Mouse (Mus musculus): ENCODE measurements around the gene Slc6a20b. TPM values are rescaled to one million over a fixed set of nuclear protein-coding genes. Genes with fewer than 3 reads are reported as not detected.
"Not testable (repeated sequence)": the region's sequence is repeated elsewhere in the genome, so short reads cannot be mapped to it uniquely, and the experiment has no call there.

Gene Slc6a20b
- 0.17 and 0.29 TPM in 2 replicates for polyA plus RNA-seq (2015; fragmentation: Nextera tagmentation; extraction: Ambion mirVana)

GRCm38 (mm10) chr9:123632281-123632680 lies at the start of gene Slc6a20b:
Gene Slc6a20b (minus strand): TSS chr9:123632565.
- no peaks in the 10 kb centered on the region for H3K9me3 ChIP-seq (replicated peaks)
- H3K36me3 ChIP-seq = no peaks in the 10 kb centered on the region
- no peaks in the 10 kb centered on the region for H3K4me1 ChIP-seq
- H3K4me2 ChIP-seq (replicated peaks) = no peak within 1 kb of the TSS
- H3K4me3 ChIP-seq (replicated peaks) = no peak within 1 kb of the TSS
- H3K9ac ChIP-seq = no peak within 1 kb of the TSS
- ATAC-seq (ENCODE audit: insufficient number of reproducible peaks, low FRiP score, low TSS enrichment, low read depth) = no peak
- 77% methylated on average over 6 of the region's 6 CpGs for WGBS
- no peak within 1 kb of the TSS for H3K27ac ChIP-seq (replicated peaks)
- H3K27me3 ChIP-seq = no peaks in the 10 kb centered on the region

- Histone ChIP-seq H3K27ac (replicated peaks) (no peak overlapping the region), H3K9me3 (replicated peaks) (no peaks in the 10 kb centered on the region), H3K4me3 (replicated peaks) (peak overlapping the region; percentile 43; the same call in 1 of the 2 replicates), H3K4me1 (peaks cover 11% of the 10 kb centered on the region), H3K4me2 (replicated peaks) (peak overlapping the region; percentile 83), H3K9ac (no peak overlapping the region), H3K36me3 (no peaks in the 10 kb centered on the region), H3K27me3 (peaks cover 64% of the 10 kb centered on the region)
- no peak for ATAC-seq (ENCODE audit: insufficient number of reproducible peaks, low FRiP score, low TSS enrichment, low read depth)
- WGBS = 14% methylated on average over 2 of the region's 2 CpGs
These were observed 46.8 kb upstream of the Slc6a20b start for GRCm38 (mm10) chr9:123679198-123679597.

- Histone ChIP-seq H3K9ac (no peak within 1 kb of the TSS), H3K27ac (replicated peaks) (no peak within 1 kb of the TSS), H3K27me3 (peaks cover 64% of the 10 kb centered on the region), H3K4me1 (peaks cover 11% of the 10 kb centered on the region), H3K9me3 (replicated peaks) (no peaks in the 10 kb centered on the region), H3K36me3 (no peaks in the 10 kb centered on the region), H3K4me3 (replicated peaks) (peak within 1 kb of the TSS; percentile 43), H3K4me2 (replicated peaks) (peak within 1 kb of the TSS; percentile 83)
- no peak; the same call in 1 of the 2 replicates for ATAC-seq (ENCODE audit: insufficient number of reproducible peaks, low FRiP score, low TSS enrichment, low read depth)
- under 1% methylated on average over 73 of the region's 73 CpGs for WGBS
These were observed 46.2 kb upstream of the Slc6a20b start, which contains the start of the genes Ccr9 and Slc6a20a for GRCm38 (mm10) chr9:123678327-123679105. Gene Ccr9 (plus strand): TSS chr9:123678439. Gene Slc6a20a (minus strand): TSS chr9:123678885.

DNA sequence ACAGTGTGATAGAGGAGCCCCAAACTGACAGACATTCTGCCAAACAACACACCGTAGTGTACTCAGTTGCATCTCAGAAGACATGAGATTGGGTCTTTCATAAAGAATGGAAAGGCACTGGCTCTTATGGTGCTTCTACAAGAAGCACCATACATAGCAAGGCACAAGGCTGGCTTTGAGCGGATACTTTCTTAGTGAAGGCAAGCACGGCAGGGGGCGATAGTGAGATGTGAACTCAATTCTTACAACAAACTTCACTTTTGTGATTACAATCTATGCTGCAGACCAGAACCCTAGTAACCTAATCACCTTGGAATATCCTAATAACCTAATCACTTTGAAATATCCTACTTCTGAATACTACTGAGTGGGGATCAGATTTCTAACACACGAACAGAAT lies 33.3 kb upstream of the Slc6a20b start:
- Histone ChIP-seq H3K9ac (no peak overlapping the region), H3K4me2 (replicated peaks) (no peak overlapping the region), H3K9me3 (replicated peaks) (no peaks in the 10 kb centered on the region), H3K36me3 (no peaks in the 10 kb centered on the region), H3K4me1 (no peaks in the 10 kb centered on the region), H3K27ac (replicated peaks) (no peak overlapping the region), H3K4me3 (replicated peaks) (no peak overlapping the region), H3K27me3 (no peaks in the 10 kb centered on the region)
- 46% methylated on average over 5 of the region's 5 CpGs for WGBS
- ATAC-seq (ENCODE audit: insufficient number of reproducible peaks, low FRiP score, low TSS enrichment, low read depth) = no peak

DNA sequence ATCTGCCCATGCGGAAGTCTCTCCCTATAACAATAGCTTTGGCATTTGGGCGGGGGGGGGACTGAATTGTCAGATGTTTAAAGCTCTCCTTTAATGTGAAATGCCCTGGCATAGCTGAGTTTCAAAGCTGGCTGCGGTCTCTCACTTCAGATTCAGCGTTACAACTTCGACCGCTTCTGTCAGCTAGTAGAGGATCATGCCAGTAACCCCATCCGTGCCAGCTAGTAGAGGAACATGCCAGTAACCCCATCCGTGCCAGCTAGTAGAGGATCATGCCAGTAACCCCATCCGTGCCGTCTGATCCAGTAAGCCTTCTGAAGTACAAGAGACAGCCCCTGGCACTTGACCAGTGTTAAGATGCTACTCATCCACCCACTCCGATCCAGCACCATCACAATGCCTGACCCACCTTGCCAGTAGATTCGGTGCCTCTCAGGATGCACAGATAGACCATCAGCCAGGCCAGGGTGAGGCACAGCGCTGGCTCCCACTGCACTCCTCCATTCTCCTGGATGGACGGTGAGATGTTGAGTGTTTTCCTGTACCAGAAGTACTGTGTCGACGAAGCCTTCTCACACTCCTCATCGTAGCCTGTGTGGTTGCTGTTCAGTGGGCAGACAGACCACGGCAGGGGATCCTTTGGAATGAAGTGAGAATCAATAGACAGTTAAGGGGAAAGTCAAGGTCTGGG lies 27.8 kb upstream of the Slc6a20b start:
- H3K27ac ChIP-seq (replicated peaks); H3K36me3 ChIP-seq; H3K9ac ChIP-seq; H3K4me3 ChIP-seq (replicated peaks); H3K4me1 ChIP-seq; H3K4me2 ChIP-seq (replicated peaks); ATAC-seq (ENCODE audit: insufficient number of reproducible peaks, low FRiP score, low TSS enrichment, low read depth); H3K9me3 ChIP-seq (replicated peaks); H3K27me3 ChIP-seq: not testable (repeated sequence)
- WGBS = 79% methylated on average over 18 of the region's 18 CpGs

DNA sequence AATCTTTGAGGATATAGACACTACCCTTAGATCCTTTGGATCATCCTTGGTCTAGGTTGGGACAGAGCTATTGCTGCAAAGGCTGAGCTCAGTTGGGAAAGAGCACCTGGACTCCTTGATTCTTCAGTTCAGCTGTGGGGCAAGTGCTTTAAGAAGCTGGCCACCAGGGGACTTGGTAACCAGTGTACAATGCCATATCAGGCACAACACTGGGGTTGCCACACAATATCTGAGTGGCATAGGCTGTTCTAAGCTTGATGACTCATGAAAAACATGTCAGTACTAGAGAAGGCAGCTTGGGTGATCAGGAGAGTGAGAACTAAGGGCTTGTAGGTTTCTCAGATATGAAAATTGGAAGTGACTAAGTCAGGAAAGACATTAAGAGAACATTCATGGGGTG lies 26.6 kb upstream of the Slc6a20b start:
- Histone ChIP-seq H3K27ac (replicated peaks) (no peak overlapping the region), H3K9me3 (replicated peaks) (no peaks in the 10 kb centered on the region), H3K4me2 (replicated peaks) (no peak overlapping the region), H3K4me3 (replicated peaks) (no peak overlapping the region), H3K4me1 (no peaks in the 10 kb centered on the region), H3K36me3 (no peaks in the 10 kb centered on the region), H3K27me3 (no peaks in the 10 kb centered on the region), H3K9ac (no peak overlapping the region)
- ATAC-seq (ENCODE audit: insufficient number of reproducible peaks, low FRiP score, low TSS enrichment, low read depth) = no peak

DNA sequence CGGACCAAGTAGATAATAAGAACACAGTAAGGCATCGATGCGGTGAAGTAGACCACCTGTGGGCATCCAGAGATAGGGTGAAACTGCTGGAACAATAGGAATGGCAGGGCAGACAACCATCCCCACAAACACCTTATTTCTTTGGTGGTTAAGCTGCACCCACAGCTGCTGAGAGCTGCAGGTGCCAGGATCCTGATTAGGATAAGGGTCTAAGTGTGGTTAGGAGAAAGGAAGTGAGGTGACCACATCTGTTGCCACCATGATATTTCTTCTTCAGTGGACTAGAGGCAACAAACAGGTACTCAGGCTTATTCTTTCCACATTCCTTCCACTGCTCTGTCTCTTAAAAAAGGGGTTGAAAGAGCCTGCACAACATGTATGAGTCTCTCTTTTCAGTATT lies 25.1 kb upstream of the Slc6a20b start:
- no peak overlapping the region for H3K4me3 ChIP-seq (replicated peaks)

DNA sequence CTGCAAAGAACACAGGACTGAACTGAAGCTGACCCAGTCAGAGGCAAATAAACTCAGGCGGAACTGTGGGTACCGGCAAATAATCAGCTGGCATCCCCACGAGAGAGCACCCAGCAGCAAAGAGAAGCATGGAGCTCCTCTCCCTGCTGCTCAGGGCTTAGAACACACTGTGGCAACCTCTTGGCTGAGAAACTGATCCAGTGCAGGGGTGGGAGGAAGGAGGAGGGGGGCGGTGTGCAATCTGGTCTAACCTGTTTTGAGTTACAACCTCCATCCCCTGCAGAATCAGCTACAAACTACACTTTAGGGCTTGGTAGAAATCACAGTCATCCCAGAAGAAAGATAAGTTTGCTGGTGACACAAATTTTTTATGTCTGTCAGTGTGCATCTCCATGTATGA lies 19.0 kb upstream of the Slc6a20b start:
- no peaks in the 10 kb centered on the region for H3K9me3 ChIP-seq (replicated peaks)
- WGBS = 24% methylated on average over 4 of the region's 4 CpGs
- no peaks in the 10 kb centered on the region for H3K27me3 ChIP-seq
- H3K27ac ChIP-seq (replicated peaks) = no peak overlapping the region
- H3K4me3 ChIP-seq (replicated peaks) = no peak overlapping the region
- H3K36me3 ChIP-seq = no peaks in the 10 kb centered on the region
- no peaks in the 10 kb centered on the region for H3K4me1 ChIP-seq
- H3K9ac ChIP-seq = no peak overlapping the region
- 0 out of 2 replicates have a peak, but pooled peaks have one; percentile 60 for ATAC-seq (ENCODE audit: insufficient number of reproducible peaks, low FRiP score, low TSS enrichment, low read depth)
- no peak overlapping the region for H3K4me2 ChIP-seq (replicated peaks)

More for the DNA sequence above, 25.1 kb upstream of the Slc6a20b start:
- H3K9ac ChIP-seq = no peak overlapping the region
- H3K27me3 ChIP-seq = no peaks in the 10 kb centered on the region
- H3K4me2 ChIP-seq (replicated peaks) = no peak overlapping the region
- H3K36me3 ChIP-seq = no peaks in the 10 kb centered on the region
- H3K4me1 ChIP-seq = no peaks in the 10 kb centered on the region
- 77% methylated on average over 3 of the region's 3 CpGs for WGBS
- no peak for ATAC-seq (ENCODE audit: insufficient number of reproducible peaks, low FRiP score, low TSS enrichment, low read depth)
- no peak overlapping the region for H3K27ac ChIP-seq (replicated peaks)
- no peaks in the 10 kb centered on the region for H3K9me3 ChIP-seq (replicated peaks)

DNA sequence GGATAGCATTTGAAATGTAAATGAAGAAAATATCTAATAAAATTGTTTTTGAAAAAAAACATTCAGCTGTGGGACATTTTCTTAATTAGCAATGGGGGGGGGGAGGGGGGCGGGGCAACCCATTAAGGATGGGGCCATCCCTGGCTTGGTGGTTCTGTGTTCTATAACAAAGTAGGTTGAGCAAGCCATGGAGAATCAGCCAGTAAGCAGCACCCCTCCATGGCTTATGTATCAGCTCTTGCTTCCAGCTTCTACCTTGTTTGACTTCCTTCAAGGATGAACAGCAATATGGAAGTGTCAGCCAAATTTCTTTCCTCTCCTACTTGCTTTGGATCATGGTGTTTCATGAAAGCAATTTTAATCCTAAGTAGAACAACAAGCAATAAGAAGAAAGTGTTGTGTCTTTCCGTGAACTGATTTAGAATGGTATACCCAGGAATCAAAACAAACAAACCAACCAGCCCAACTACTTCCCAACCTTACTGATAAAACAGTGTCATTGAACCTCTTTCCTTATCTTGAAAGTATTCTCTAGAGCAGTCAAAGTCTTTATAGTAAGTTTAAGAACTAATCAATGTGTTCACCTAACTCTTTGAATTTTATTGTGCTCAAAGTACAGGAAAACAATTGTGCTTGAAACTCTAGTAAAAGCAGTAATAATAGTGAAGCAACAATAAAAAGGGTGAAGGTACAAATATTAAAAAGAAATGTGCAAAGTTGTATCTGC lies 17.6 kb upstream of the Slc6a20b start:
- H3K4me1 ChIP-seq = no peaks in the 10 kb centered on the region
- H3K9ac ChIP-seq = no peak overlapping the region
- no peak overlapping the region for H3K4me3 ChIP-seq (replicated peaks)
- H3K9me3 ChIP-seq (replicated peaks) = no peaks in the 10 kb centered on the region
- ATAC-seq (ENCODE audit: insufficient number of reproducible peaks, low FRiP score, low TSS enrichment, low read depth) = no peak
- H3K4me2 ChIP-seq (replicated peaks) = no peak overlapping the region
- H3K27ac ChIP-seq (replicated peaks) = no peak overlapping the region
- WGBS = 81% methylated on average over 2 of the region's 2 CpGs
- no peaks in the 10 kb centered on the region for H3K27me3 ChIP-seq
- H3K36me3 ChIP-seq = no peaks in the 10 kb centered on the region

- H3K4me1 ChIP-seq = no peaks in the 10 kb centered on the region
- ATAC-seq (ENCODE audit: insufficient number of reproducible peaks, low FRiP score, low TSS enrichment, low read depth) = no peak
These were observed 7.7 kb upstream of the Slc6a20b start for GRCm38 (mm10) chr9:123640106-123640505.

GRCm38 (mm10) chr9:123638668-123639089 lies 6.3 kb upstream of the Slc6a20b start:
- H3K4me3 ChIP-seq (replicated peaks) = no peak overlapping the region
- ATAC-seq (ENCODE audit: insufficient number of reproducible peaks, low FRiP score, low TSS enrichment, low read depth) = 0 out of 2 replicates have a peak, but pooled peaks have one; percentile 43
- 73% methylated on average over 1 of the region's 1 CpGs for WGBS

More at GRCm38 (mm10) chr9:123640106-123640505, 7.7 kb upstream of the Slc6a20b start:
- Histone ChIP-seq H3K36me3 (no peaks in the 10 kb centered on the region), H3K27ac (replicated peaks) (no peak overlapping the region), H3K4me3 (replicated peaks) (no peak overlapping the region), H3K27me3 (no peaks in the 10 kb centered on the region), H3K4me2 (replicated peaks) (no peak overlapping the region), H3K9ac (no peak overlapping the region), H3K9me3 (replicated peaks) (no peaks in the 10 kb centered on the region)
- 58% methylated on average over 1 of the region's 1 CpGs for WGBS

More at GRCm38 (mm10) chr9:123638668-123639089, 6.3 kb upstream of the Slc6a20b start:
- Histone ChIP-seq H3K9ac (no peak overlapping the region), H3K4me2 (replicated peaks) (no peak overlapping the region), H3K27ac (replicated peaks) (no peak overlapping the region), H3K36me3 (no peaks in the 10 kb centered on the region), H3K4me1 (no peaks in the 10 kb centered on the region), H3K27me3 (no peaks in the 10 kb centered on the region), H3K9me3 (replicated peaks) (no peaks in the 10 kb centered on the region)

Data from embryonic facial prominence, embryonic 15.5 days (tissue).